Mouse (Mus musculus) neural tube, embryonic 15.5 days (tissue): ENCODE results near the gene Olfr279. TPM values are rescaled to one million over a fixed set of nuclear protein-coding genes. Genes with fewer than 3 reads are reported as not detected.

Experiments used
- ATAC-seq: fragments of 200-750 bp; cut with Nextera tagmentation; 2 replicates; pipeline ENCODE4 v1.8.0; 2017; ENCODE audit warnings: mild to moderate bottlenecking, moderate TSS enrichment, moderate library complexity; ENCODE audit not compliant: low FRiP score
- H3K27ac ChIP-seq: fragments of 300-500 bp; sonication (generic); replicated peaks from 2 replicates; pipeline ENCODE4 v1.5.1; 2015; ENCODE audit warnings: mild to moderate bottlenecking, inconsistent platforms
- H3K27me3 ChIP-seq: fragments of 300-500 bp; sonication (generic); replicated peaks from 2 replicates; pipeline ENCODE4 v1.6.1; 2015; ENCODE audit warnings: inconsistent platforms
- H3K36me3 ChIP-seq: fragments of 300-500 bp; sonication (generic); 2 replicates; pipeline ENCODE4 v1.6.1; 2015; ENCODE audit warnings: inconsistent platforms
- H3K4me1 ChIP-seq: fragments of 300-500 bp; sonication (generic); 2 replicates; pipeline ENCODE4 v1.6.1; 2015; ENCODE audit warnings: inconsistent platforms
- H3K4me2 ChIP-seq: fragments of 300-500 bp; sonication (generic); 2 replicates; pipeline ENCODE4 v1.6.1; 2015; ENCODE audit warnings: inconsistent platforms, mild to moderate bottlenecking, moderate library complexity
- H3K4me3 ChIP-seq: fragments of 300-500 bp; sonication (generic); replicated peaks from 2 replicates; pipeline ENCODE4 v1.5.1; 2015; ENCODE audit warnings: mild to moderate bottlenecking, inconsistent platforms
- H3K9ac ChIP-seq: fragments of 300-500 bp; sonication (generic); replicated peaks from 2 replicates; pipeline ENCODE4 v1.6.1; 2015; ENCODE audit warnings: mild to moderate bottlenecking, inconsistent platforms
- H3K9me3 ChIP-seq: fragments of 300-500 bp; sonication (generic); replicated peaks from 2 replicates; pipeline ENCODE4 v1.6.1; 2016; ENCODE audit warnings: inconsistent platforms
- WGBS: fragments of 180-500 bp; shearing (Covaris S2); methylation state at CpG from one replicate; pipeline ENCODE4 v1.1.7; 2015; ENCODE audit warnings: mixed read lengths; 5-methylcytosine and 5-hydroxymethylcytosine counted together
- microRNA-seq: library from miRNA; unstranded; fragments of <30 nt; microRNA quantifications from one replicate; pipeline ENCODE4, GENCODE M21; 2017
- polyA plus RNA-seq: library from polyadenylated mRNA; unstranded; fragments of >200 nt; fragmentation: Nextera tagmentation; extraction: Ambion mirVana; gene quantifications from 2 replicates; pipeline ENCODE4 v1.2.1, GENCODE M21; 2015

Gene Olfr279
- polyA plus RNA-seq, 1 experiment from 2014 or later, result not detected

- Histone ChIP-seq H3K4me2 (peak within 1 kb of the TSS; percentile 75), H3K4me1 (peaks cover 18% of the 10 kb centered on the region), H3K9me3 (no peaks in the 10 kb centered on the region), H3K4me3 (peak within 1 kb of the TSS; percentile 73), H3K9ac (peak within 1 kb of the TSS; percentile 73), H3K36me3 (peaks cover 24% of the 10 kb centered on the region), H3K27me3 (no peaks in the 10 kb centered on the region), H3K27ac (peak within 1 kb of the TSS; percentile 99)
- ATAC-seq, result peak; percentile 100
- WGBS, result under 1% methylated on average over 67 of the region's 70 CpGs
These were observed 41.9 kb downstream of the Olfr279 start, which contains the start of gene Kansl2 for GRCm38 (mm10) chr15:98533881-98534627. Kansl2 (minus strand) TSS chr15:98534264.

GRCm38 (mm10) chr15:98535921-98536320 lies 43.7 kb downstream of the Olfr279 start:
- Histone ChIP-seq H3K4me1 (peaks cover 18% of the 10 kb centered on the region), H3K27me3 (no peaks in the 10 kb centered on the region), H3K9me3 (no peaks in the 10 kb centered on the region), H3K9ac (no peak overlapping the region), H3K4me3 (no peak overlapping the region), H3K4me2 (no peak overlapping the region), H3K27ac (no peak overlapping the region), H3K36me3 (peaks cover 13% of the 10 kb centered on the region)
- 91% methylated on average over 4 of the region's 4 CpGs for WGBS
- no peak for ATAC-seq

- Histone ChIP-seq H3K4me1 (peaks cover 11% of the 10 kb centered on the region), H3K4me2 (no peak overlapping the region), H3K27me3 (no peaks in the 10 kb centered on the region), H3K9ac (no peak overlapping the region), H3K4me3 (no peak overlapping the region), H3K27ac (no peak overlapping the region), H3K36me3 (peaks cover 13% of the 10 kb centered on the region), H3K9me3 (no peaks in the 10 kb centered on the region)
- no peak for ATAC-seq
- WGBS, result 93% methylated on average over 8 of the region's 8 CpGs
These were observed 44.8 kb downstream of the Olfr279 start for GRCm38 (mm10) chr15:98536828-98537510.

GRCm38 (mm10) chr15:98537923-98538322 lies 45.7 kb downstream of the Olfr279 start:
- Histone ChIP-seq H3K4me2 (no peak overlapping the region), H3K9me3 (no peaks in the 10 kb centered on the region), H3K9ac (no peak overlapping the region), H3K27me3 (no peaks in the 10 kb centered on the region), H3K27ac (no peak overlapping the region), H3K4me3 (no peak overlapping the region), H3K4me1 (peaks cover 2% of the 10 kb centered on the region), H3K36me3 (peaks cover 21% of the 10 kb centered on the region)
- no peak for ATAC-seq
- WGBS, result 76% methylated on average over 4 of the region's 4 CpGs

GRCm38 (mm10) chr15:98541064-98541463 lies 48.9 kb downstream of the Olfr279 start:
- Histone ChIP-seq H3K9ac (no peak overlapping the region), H3K9me3 (no peaks in the 10 kb centered on the region), H3K4me3 (no peak overlapping the region), H3K4me1 (no peaks in the 10 kb centered on the region), H3K4me2 (no peak overlapping the region), H3K27ac (no peak overlapping the region), H3K27me3 (no peaks in the 10 kb centered on the region), H3K36me3 (peaks cover 52% of the 10 kb centered on the region)
- ATAC-seq, result no peak
- 85% methylated on average over 6 of the region's 6 CpGs for WGBS

- Histone ChIP-seq H3K9me3 (no peaks in the 10 kb centered on the region), H3K4me3 (no peak overlapping the region), H3K9ac (no peak overlapping the region), H3K27me3 (no peaks in the 10 kb centered on the region), H3K36me3 (peaks cover 66% of the 10 kb centered on the region), H3K4me1 (no peaks in the 10 kb centered on the region), H3K4me2 (no peak overlapping the region), H3K27ac (no peak overlapping the region)
- ATAC-seq, result no peak; the same call in 1 of the 2 replicates
- WGBS, result 49% methylated on average over 4 of the region's 4 CpGs
These were observed 51.1 kb downstream of the Olfr279 start for GRCm38 (mm10) chr15:98543341-98543740.

GRCm38 (mm10) chr15:98545151-98545550 lies 52.9 kb downstream of the Olfr279 start:
- Histone ChIP-seq H3K27ac (no peak overlapping the region), H3K4me3 (no peak overlapping the region), H3K36me3 (peaks cover 74% of the 10 kb centered on the region), H3K27me3 (no peaks in the 10 kb centered on the region), H3K4me2 (no peak overlapping the region), H3K9ac (no peak overlapping the region), H3K4me1 (no peaks in the 10 kb centered on the region), H3K9me3 (no peaks in the 10 kb centered on the region)
- WGBS, result 98% methylated on average over 3 of the region's 3 CpGs
- ATAC-seq, result no peak

GRCm38 (mm10) chr15:98546843-98547242 lies 54.6 kb downstream of the Olfr279 start:
- Histone ChIP-seq H3K27ac (no peak overlapping the region), H3K27me3 (no peaks in the 10 kb centered on the region), H3K9me3 (no peaks in the 10 kb centered on the region), H3K4me1 (no peaks in the 10 kb centered on the region), H3K4me3 (no peak overlapping the region), H3K4me2 (no peak overlapping the region), H3K9ac (no peak overlapping the region), H3K36me3 (peaks cover 83% of the 10 kb centered on the region)
- no peak for ATAC-seq
- 95% methylated on average over 5 of the region's 5 CpGs for WGBS

Small RNA genes lying within 50 kb of the gene (microRNA-seq; reads per million reads assigned to microRNA genes)
- gene Mir1291, result not detected

Other genes with a start within 250 kb of the Olfr279 start
- not detected in 2 replicates for gene H1fnt, start 235.1 kb upstream of the Olfr279 start, polyA plus RNA-seq
- 10.3 and 11.6 TPM in 2 replicates for gene Zfp641, start 196.2 kb upstream of the Olfr279 start, polyA plus RNA-seq
- gene Olfr285, start 175.0 kb upstream of the Olfr279 start, polyA plus RNA-seq, result not detected in 2 replicates
- gene Olfr284, start 151.4 kb upstream of the Olfr279 start, polyA plus RNA-seq, result not detected in 2 replicates
- gene Olfr283, start 111.5 kb upstream of the Olfr279 start, polyA plus RNA-seq, result not detected in 2 replicates
- gene Olfr282, start 61.2 kb upstream of the Olfr279 start, polyA plus RNA-seq, result not detected in 2 replicates
- gene Olfr281, start 39.8 kb upstream of the Olfr279 start, polyA plus RNA-seq, result not detected in 2 replicates
- not detected in 2 replicates for gene OR5BS1P, start 22.5 kb upstream of the Olfr279 start, polyA plus RNA-seq
- gene Lalba, start 9.7 kb upstream of the Olfr279 start, polyA plus RNA-seq, result not detected in 2 replicates
- gene Kansl2, start 41.9 kb downstream of the Olfr279 start, polyA plus RNA-seq, result 102 and 104 TPM in 2 replicates
- gene Ccnt1, start 78.5 kb downstream of the Olfr279 start, polyA plus RNA-seq, result 58.6 and 62.8 TPM in 2 replicates
- gene 4930415O20Rik, start 78.6 kb downstream of the Olfr279 start, polyA plus RNA-seq, result not detected in 2 replicates
- 10.4 and 10.8 TPM in 2 replicates for gene Adcy6, start 117.7 kb downstream of the Olfr279 start, polyA plus RNA-seq
- gene Cacnb3, start 138.4 kb downstream of the Olfr279 start, polyA plus RNA-seq, result 108 and 128 TPM in 2 replicates
- gene Ddx23, start 170.5 kb downstream of the Olfr279 start, polyA plus RNA-seq, result 20.6 and 21.0 TPM in 2 replicates
- gene Rnd1, start 185.1 kb downstream of the Olfr279 start, polyA plus RNA-seq, result 9.4 and 11.3 TPM in 2 replicates
- 6.4 and 7.5 TPM in 2 replicates for gene Ccdc65, start 215.8 kb downstream of the Olfr279 start, polyA plus RNA-seq
- 11.9 and 12.3 TPM in 2 replicates for gene Fkbp11, start 235.8 kb downstream of the Olfr279 start, polyA plus RNA-seq